Mouse (Mus musculus) hindbrain, embryonic 16.5 days (tissue): ENCODE results near the gene Fdxacb1. TPM values are rescaled to one million over a fixed set of nuclear protein-coding genes. Genes with fewer than 3 reads are reported as not detected.

Source experiments
- polyA plus RNA-seq: library from polyadenylated mRNA; unstranded; fragments of >200 nt; fragmentation: Nextera tagmentation; extraction: Ambion mirVana; gene quantifications from 2 replicates; pipeline ENCODE4 v1.2.1, GENCODE M21; 2015

The Fdxacb1 gene
- polyA plus RNA-seq, 1 experiment from 2014 or later = 11.1 TPM

Other genes with a start within 250 kb of the Fdxacb1 start
- 95.6 and 113 TPM in 2 replicates for gene Pts, start 239.5 kb upstream of the Fdxacb1 start, polyA plus RNA-seq
- gene Il18, start 213.4 kb upstream of the Fdxacb1 start, polyA plus RNA-seq = 19.3 and 21.9 TPM in 2 replicates
- 0.59 and 0.64 TPM in 2 replicates for gene Bco2, start 213.1 kb upstream of the Fdxacb1 start, polyA plus RNA-seq
- gene Tex12, start 206.9 kb upstream of the Fdxacb1 start, polyA plus RNA-seq = 0.34 and 0.36 TPM in 2 replicates
- 283 and 319 TPM in 2 replicates for gene Sdhd, start 164.4 kb upstream of the Fdxacb1 start, polyA plus RNA-seq
- 311 and 364 TPM in 2 replicates for gene Timm8b, start 164.3 kb upstream of the Fdxacb1 start, polyA plus RNA-seq
- gene Pih1d2, start 150.9 kb upstream of the Fdxacb1 start, polyA plus RNA-seq = 5.2 and 7.1 TPM in 2 replicates
- gene Nkapd1, start 150.8 kb upstream of the Fdxacb1 start, polyA plus RNA-seq = 15.3 and 16.4 TPM in 2 replicates
- gene Dlat, start 108.5 kb upstream of the Fdxacb1 start, polyA plus RNA-seq = 58.8 and 60.1 TPM in 2 replicates
- 31.6 and 33.7 TPM in 2 replicates for gene Dixdc1, start 28.7 kb upstream of the Fdxacb1 start, polyA plus RNA-seq
- gene 2310030G06Rik, start 21.7 kb upstream of the Fdxacb1 start, polyA plus RNA-seq = 2.1 and 2.5 TPM in 2 replicates
- 16.3 and 20.9 TPM in 2 replicates for gene Cryab, start 16.9 kb upstream of the Fdxacb1 start, polyA plus RNA-seq
- gene Hspb2, start 15.9 kb upstream of the Fdxacb1 start, polyA plus RNA-seq = 1.1 and 5.2 TPM in 2 replicates
- gene Alg9, start 6.8 kb downstream of the Fdxacb1 start, polyA plus RNA-seq = 57.9 and 65.7 TPM in 2 replicates
- 57.7 and 61.7 TPM in 2 replicates for gene 1110032A03Rik, start 7.3 kb downstream of the Fdxacb1 start, polyA plus RNA-seq
- 41.1 and 48.1 TPM in 2 replicates for gene Ppp2r1b, start 77.1 kb downstream of the Fdxacb1 start, polyA plus RNA-seq
- 15.9 and 17.9 TPM in 2 replicates for gene Sik2, start 240.8 kb downstream of the Fdxacb1 start, polyA plus RNA-seq